ENCODE assay signal across 8 mouse cellular contexts in the genomic region with DNA sequence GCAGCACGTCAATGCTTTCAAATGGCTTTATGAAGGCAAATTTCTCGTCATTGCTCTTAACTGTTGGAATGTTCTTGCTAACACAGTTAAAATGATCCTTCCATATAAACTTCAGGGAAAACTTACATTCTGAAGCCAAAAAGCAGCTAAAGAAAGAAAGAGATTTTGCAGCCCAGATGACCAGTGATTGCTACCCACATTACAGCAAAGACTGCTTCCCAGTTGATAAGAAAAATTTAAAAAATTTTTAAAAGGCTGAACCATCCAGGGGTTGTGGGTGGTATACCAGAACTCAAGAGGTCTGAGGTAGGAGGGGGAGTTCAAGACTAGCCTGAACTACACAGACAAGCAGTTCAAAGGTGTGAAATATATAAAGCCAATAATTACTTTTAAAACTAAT. TPM values are rescaled to one million over a fixed set of nuclear protein-coding genes. Genes with fewer than 3 reads are reported as not detected.
DNase-seq lines count a peak whose midpoint lies in the region; ATAC-seq and TF ChIP-seq lines count a peak whose summit lies in the region.

No protein-coding gene starts in this region.

- no peaks in the 10 kb centered on the region for H3K9me3 ChIP-seq in heart, embryonic 14.5 days (ENCODE audit: control insufficient read depth, low read length)
- no peaks in the 10 kb centered on the region for H3K9me3 ChIP-seq in G1E (replicated peaks)
- no peaks in the 10 kb centered on the region for H3K9me3 ChIP-seq in hindbrain, embryonic 12.5 days (replicated peaks)
- no peaks in the 10 kb centered on the region for H3K9me3 ChIP-seq in midbrain, embryonic 10.5 days (replicated peaks)

- H3K4me2 ChIP-seq in heart, embryonic 14.5 days (ENCODE audit: low read length) = peak overlapping the region; percentile 69
- peak overlapping the region; percentile 55 for H3K4me2 ChIP-seq in hindbrain, embryonic 12.5 days (replicated peaks)

- TF ChIP-seq CTCF in G1E (IDR thresholded peaks at IDR 0.05; ENCODE audit: low read depth, low read length) = no peak

- H3K4me3 ChIP-seq in heart, embryonic 14.5 days (ENCODE audit: control insufficient read depth in 1 of 2, insufficient read depth in 1 of 2, low read depth in 1 of 2, low read length in 2 of 2) = peak overlapping the region in 1 of 2 experiments; percentile 45; a peak in 1 of 4 replicates
- peak overlapping the region; percentile 97; the same call in 1 of the 2 replicates for H3K4me3 ChIP-seq in G1E (ENCODE audit: low read depth, low read length)
- no peak overlapping the region; the same call in 1 of the 2 replicates for H3K4me3 ChIP-seq in hindbrain, embryonic 12.5 days
- peak overlapping the region; percentile 89 for H3K4me3 ChIP-seq in midbrain, embryonic 10.5 days

- peaks cover 10 to 23% of the 10 kb centered on the region in 2 experiments for H3K4me1 ChIP-seq in heart, embryonic 14.5 days (ENCODE audit: control insufficient read depth in 2 of 2, insufficient read depth in 2 of 2, low read length in 2 of 2)
- peaks cover 65% of the 10 kb centered on the region for H3K4me1 ChIP-seq in G1E (ENCODE audit: insufficient read depth, low read depth, low read length)
- H3K4me1 ChIP-seq in hindbrain, embryonic 12.5 days = peaks cover 28% of the 10 kb centered on the region
- H3K4me1 ChIP-seq in midbrain, embryonic 10.5 days = peaks cover 40% of the 10 kb centered on the region

- no peak for ATAC-seq in heart, embryonic 14.5 days (ENCODE audit: insufficient number of reproducible peaks, insufficient read depth, low FRiP score, low read depth)
- ATAC-seq in G1E (ENCODE audit: extremely low read depth, insufficient number of reproducible peaks, low FRiP score, poor library complexity, severe bottlenecking) = no peak
- no peak for ATAC-seq in hindbrain, embryonic 12.5 days (ENCODE audit: low FRiP score)

- H3K27me3 ChIP-seq in heart, embryonic 14.5 days (ENCODE audit: control insufficient read depth, insufficient read depth, low read length) = no peaks in the 10 kb centered on the region
- peaks cover 10% of the 10 kb centered on the region for H3K27me3 ChIP-seq in G1E (ENCODE audit: insufficient read depth, low read length)
- no peaks in the 10 kb centered on the region for H3K27me3 ChIP-seq in hindbrain, embryonic 12.5 days
- H3K27me3 ChIP-seq in midbrain, embryonic 10.5 days (ENCODE audit: low read depth, poor library complexity, severe bottlenecking) = peaks cover 23% of the 10 kb centered on the region

- peak overlapping the region in 1 of 2 experiments; percentile 69; a peak in 2 of 4 replicates for H3K27ac ChIP-seq in heart, embryonic 14.5 days (replicated peaks in 1 of 2; ENCODE audit: control insufficient read depth in 1 of 2, insufficient read depth in 1 of 2, low read depth in 2 of 2, low read length in 2 of 2)
- H3K27ac ChIP-seq in hindbrain, embryonic 12.5 days = no peak overlapping the region
- no peak overlapping the region for H3K27ac ChIP-seq in midbrain, embryonic 10.5 days (replicated peaks)

- intact Hi-C loops in heart, postnatal 25 days (cut with DNase I) = loop anchor here (5.0 kb wide), 1 partner anchor 74 kb away; no protein-coding TSS in a partner anchor

- no peak for DNase-seq in heart, postnatal 25 days (ENCODE audit: low spot score)
- DNase-seq in G1E (ENCODE audit: low spot score) (no peak), MN1 (ENCODE audit: low spot score) (no peak)
- DNase-seq in midbrain, embryonic 10.5 days (ENCODE audit: low spot score) = no peak
- no peak for DNase-seq in thymus, postnatal 4 days
- DNase-seq in spleen, postnatal 4 days (ENCODE audit: low spot score in 2 of 2) = no peak

- peak overlapping the region; percentile 74; the same call in 1 of the 2 replicates for H3K9ac ChIP-seq in heart, embryonic 14.5 days (ENCODE audit: low read length)
- no peak overlapping the region for H3K9ac ChIP-seq in hindbrain, embryonic 12.5 days

- no peaks in the 10 kb centered on the region for H3K36me3 ChIP-seq in heart, embryonic 14.5 days (ENCODE audit: control insufficient read depth, insufficient read depth, low read length)
- H3K36me3 ChIP-seq in G1E (replicated peaks) = peaks cover 10% of the 10 kb centered on the region
- no peaks in the 10 kb centered on the region for H3K36me3 ChIP-seq in hindbrain, embryonic 12.5 days
- H3K36me3 ChIP-seq in midbrain, embryonic 10.5 days = no peaks in the 10 kb centered on the region

- WGBS in heart, embryonic 14.5 days = 28% methylated on average over 2 of the region's 2 CpGs
- 40% methylated on average over 2 of the region's 2 CpGs for WGBS in hindbrain, embryonic 12.5 days
- 44% methylated on average over 2 of the region's 2 CpGs for WGBS in midbrain, embryonic 10.5 days

RNA-seq across cellular contexts. Expression of gene Myh9, which starts 1.1 kb away (rescaled TPM):
- 31.0 and 32.8 TPM in 2 replicates for polyA plus RNA-seq in heart, embryonic 14.5 days (2014; fragmentation: Nextera tagmentation; extraction: Ambion mirVana)
- total RNA-seq in heart, postnatal 25 days (2021) = 100 to 1,000 TPM; 122 to 124 TPM
- total RNA-seq in G1E (2014; fragmentation: Nextera tagmentation) = 151 and 171 TPM in 2 replicates
- total RNA-seq in G1E (2017) = 94.4 and 132 TPM in 2 replicates
- 197 and 198 TPM in 2 replicates for polyA plus RNA-seq in G1E (2012)
- polyA plus RNA-seq in hindbrain, embryonic 12.5 days (2016; fragmentation: Nextera tagmentation; extraction: Ambion mirVana) = 32.0 and 33.5 TPM in 2 replicates
- 29.0 and 29.4 TPM in 2 replicates for polyA plus RNA-seq in midbrain, embryonic 10.5 days (2016; fragmentation: Nextera tagmentation; extraction: Ambion mirVana)
